Mouse (Mus musculus): ENCODE results near the gene Lrg1.

The Lrg1 gene

DNA sequence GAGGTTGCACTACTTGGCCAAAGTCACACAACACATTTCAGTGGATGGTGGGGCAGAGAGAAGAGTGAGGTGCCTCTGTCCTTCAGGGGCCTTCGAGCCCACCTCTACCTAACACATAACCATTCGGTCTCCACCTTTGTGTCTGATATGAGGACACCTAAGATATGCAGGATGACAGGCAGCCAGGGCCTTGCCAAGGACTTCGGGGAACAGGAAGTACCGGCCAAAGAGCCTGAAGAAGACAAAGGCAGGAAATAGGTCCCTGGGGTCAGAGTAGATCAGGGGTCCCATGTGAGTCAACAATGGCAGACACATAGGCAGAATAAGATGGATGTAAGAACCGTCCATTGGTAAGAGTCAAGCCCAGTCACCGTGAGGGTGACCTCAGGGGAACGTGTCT is 14.8 kb upstream of the Lrg1 start:
- DNase-seq (ENCODE audit: low spot score in 2 of 2) = no peak

DNA sequence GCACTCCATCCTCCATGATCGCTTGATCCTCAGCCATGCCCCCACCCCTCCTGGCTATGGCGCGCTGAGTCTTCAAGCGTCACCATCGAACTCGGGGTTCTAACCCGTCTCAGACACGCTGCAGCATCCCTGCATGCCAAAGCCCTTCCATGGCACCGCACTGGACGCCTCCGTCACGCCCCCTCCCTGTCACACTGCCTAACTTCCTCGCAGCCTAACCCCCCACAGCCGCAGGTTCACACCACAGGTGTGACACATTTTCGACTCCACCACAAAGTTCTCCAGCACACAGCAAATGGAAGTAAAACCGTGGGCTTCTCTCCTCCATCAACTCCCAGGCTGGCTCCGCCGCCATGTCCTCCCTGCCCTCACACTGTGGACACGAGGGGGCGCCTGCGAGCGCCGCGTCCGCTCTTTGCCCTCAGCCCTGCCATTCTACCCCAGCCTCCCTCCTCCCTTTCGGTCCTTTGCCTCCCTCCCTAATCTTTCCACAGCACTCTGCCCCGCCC is 12.7 kb upstream of the Lrg1 start:
- no peak for DNase-seq (ENCODE audit: low spot score in 2 of 2)

DNA sequence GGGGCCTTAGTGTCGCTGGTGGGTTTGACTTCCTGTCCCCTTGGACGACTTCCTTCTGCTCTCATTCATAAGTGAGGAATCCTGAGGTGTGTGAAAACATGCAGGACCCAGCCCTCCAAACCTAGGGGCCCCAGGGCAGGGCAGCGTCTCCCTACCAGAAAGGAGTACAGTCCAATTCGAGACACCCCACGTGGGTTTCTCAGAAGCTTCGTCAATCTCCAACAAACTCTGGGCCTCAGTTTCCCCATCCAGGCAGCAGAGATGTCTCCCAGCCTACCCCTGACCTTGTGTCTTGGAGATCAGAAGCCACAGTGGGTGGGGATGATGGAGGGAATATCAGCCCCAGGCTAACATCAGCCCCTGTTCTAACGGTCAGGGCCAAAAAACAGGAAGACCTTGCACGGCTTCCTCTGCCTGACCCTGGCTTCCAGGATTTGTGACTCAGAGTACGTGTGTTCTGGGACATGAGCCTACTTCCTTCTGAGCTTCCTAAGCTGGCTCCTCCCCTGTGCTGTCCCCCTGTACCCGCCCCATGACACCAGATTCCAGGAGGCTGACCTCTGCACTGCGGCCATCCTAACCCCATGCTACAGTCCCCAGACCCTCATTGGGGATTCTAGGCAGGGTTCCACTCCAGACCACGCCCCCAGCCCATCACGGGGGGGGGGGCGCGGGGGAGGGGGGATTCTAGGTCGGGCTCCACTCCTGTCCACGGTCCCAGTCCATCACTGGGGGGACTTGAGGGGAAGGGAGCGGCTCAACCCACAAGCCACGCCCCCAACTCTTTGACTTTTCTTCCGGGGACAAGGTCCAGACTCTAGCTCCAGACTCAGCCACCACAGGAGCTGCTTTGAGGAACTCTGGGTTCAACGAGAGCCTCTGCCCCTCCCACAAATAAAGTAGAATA is 11.9 kb upstream of the Lrg1 start:
- DNase-seq (ENCODE audit: low spot score in 2 of 2) = peak in 1 of 2 experiments; percentile 50

DNA sequence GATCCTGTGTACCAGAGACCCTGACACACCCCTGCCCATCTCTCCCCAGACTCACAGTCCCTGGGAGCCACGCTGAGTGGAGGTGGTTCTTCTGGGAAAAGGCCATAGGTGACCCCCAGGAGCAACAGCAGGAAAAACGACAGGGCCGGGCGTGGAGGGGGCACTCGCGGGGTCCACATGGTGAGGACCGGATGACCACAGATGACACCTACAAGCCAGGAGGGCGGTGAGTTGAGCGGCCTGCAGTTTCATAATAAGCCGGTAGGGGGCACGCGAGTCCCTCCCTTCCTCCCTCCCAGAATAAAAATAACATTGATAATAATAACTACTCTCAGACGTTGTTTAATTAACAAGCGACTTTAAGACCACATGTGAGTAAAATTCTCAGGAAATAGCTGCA is 10.9 kb upstream of the Lrg1 start:
- no peak for DNase-seq (ENCODE audit: low spot score in 2 of 2)

DNA sequence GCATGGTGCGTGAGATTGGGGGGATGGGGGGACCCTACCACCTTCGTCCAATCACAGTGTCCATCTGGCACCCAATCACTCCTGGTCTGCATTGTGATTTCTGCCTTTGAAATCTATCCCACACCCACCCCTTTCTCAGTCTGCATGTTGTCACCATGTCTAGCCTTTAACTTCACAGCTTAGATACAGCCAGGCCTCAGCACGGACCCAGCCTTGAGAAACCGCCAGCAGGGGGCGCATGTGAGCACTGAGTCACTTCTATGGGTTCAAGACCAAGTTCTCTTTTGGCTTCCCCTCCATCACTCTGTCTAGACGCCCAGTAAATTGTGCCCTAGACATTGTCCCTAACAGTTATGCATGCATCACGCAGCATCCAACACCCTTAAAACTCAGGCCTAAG is 10.0 kb upstream of the Lrg1 start:
- DNase-seq (ENCODE audit: low spot score in 2 of 2) = no peak

DNA sequence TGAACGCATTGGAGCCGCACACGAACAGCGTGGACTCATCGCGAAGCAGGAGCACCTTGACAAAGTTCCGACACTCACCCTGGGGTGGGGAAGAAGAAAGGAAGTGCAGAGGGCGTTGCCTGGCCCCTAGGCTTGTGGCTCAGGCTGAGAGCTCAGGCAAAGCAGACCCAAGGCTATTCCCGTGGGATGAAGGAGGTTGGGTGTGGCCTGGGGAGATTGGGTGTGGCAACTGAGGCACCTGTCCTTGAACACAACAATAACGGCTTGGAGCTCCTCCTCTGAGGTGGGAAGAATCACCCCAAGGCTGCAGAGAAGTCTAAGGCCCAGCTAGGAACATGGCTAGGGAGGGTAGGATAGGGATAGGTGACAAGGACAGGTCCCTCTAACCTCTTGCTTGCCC is 9.3 kb upstream of the Lrg1 start:
- no peak for DNase-seq (ENCODE audit: low spot score in 2 of 2)

DNA sequence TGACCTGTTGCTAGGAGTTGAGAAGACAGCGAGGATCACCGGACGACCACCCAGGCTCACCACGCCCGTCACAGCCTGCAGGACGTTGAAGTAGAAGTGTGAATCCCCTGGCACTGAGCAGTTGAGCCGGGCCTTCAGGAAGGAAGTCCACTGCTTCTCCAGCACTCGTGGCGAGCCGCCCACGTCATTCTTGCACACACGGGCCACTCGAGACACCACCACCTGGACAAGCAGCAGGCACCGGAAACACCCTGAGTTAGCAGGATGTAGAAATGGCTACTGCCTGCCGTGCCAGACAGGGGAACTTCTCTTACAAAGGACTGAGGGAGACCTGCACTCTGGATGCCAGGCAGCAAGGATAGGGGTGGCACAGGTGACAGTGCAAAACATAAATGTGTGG is 6.4 kb upstream of the Lrg1 start:
- no peak for DNase-seq (ENCODE audit: low spot score in 2 of 2)

DNA sequence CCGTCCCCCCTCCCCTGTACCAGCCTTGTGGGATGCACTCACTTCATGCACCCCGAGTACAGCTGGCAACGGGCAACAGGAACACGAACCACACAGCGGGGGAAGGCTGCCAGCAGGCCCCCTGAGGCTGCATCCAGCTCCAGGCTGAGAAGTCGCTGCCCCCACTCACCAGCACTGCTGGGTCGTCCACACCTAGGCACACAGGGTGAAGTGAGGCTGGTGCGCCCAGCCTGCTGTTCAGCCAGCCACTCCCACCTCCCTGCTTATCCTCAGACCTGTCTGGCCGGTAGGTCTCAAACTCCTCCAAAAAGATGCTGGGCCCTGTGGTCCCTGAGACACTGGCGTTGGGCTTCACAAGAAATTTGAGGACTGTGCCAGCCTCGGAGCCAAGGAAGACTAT is 4.4 kb upstream of the Lrg1 start:
- DNase-seq (ENCODE audit: low spot score in 2 of 2) = no peak

DNA sequence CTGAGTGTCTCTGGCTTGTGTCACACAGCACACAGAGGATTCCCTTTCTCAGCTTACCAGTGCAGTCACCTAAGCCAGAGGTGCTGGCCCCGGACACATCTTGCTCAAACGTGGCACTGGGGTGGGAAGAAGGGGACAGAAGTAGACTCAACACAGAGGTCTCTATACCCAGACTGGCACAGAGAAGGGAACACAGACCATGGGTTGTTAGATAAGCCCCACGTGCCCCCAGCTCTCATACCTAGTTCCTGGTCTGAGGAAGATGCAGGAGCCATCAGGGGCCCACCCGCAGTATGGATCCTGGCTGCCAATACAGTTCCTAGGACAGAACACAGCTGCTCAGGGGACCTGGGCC is 3.5 kb upstream of the Lrg1 start:
- no peak for DNase-seq (ENCODE audit: low spot score in 2 of 2)

DNA sequence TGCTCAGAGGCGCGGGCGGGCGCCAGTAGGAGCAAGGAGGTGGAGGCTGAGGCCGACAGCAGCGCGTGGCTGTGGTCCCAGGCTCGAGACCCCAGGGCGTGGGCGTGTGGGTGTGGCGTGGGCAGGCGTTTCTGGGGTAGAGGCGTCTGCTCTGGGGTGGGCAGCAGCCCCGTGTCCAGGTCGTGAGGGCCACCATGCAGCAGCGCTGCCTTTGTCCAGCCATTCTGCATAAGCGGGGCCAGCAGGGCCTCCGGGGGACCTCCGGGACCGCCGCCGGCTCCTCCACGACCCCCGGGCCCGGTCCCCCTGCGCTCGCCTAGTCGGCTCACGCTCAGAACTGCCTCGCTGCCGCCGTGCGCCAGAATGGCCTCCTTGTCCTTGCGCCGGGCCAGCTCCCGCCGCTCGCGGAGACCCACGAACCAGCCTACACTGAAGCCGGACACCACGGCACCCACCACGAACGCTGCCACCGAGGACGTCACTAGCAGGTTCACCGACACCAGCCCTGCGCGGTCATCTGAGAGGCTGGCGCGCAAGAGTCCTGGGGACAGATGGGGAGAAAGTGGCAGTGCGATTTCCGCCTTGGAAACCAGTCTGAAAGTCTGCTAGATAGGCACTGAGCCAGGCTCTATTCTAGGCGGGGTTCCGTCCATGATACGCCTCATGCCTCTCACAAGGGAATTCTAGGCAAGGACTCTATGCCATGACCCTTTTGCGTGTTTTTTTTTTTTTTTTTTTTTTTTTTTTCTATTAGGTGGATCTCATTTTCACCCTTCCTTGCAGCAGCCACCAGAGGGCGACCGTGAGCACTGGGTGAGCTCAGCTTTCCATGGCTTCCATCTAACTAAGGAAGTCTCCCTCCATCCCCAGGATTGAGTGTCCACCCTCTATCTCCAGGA is 2.8 kb upstream of the Lrg1 start:
- DNase-seq (ENCODE audit: low spot score in 2 of 2) = no peak

DNA sequence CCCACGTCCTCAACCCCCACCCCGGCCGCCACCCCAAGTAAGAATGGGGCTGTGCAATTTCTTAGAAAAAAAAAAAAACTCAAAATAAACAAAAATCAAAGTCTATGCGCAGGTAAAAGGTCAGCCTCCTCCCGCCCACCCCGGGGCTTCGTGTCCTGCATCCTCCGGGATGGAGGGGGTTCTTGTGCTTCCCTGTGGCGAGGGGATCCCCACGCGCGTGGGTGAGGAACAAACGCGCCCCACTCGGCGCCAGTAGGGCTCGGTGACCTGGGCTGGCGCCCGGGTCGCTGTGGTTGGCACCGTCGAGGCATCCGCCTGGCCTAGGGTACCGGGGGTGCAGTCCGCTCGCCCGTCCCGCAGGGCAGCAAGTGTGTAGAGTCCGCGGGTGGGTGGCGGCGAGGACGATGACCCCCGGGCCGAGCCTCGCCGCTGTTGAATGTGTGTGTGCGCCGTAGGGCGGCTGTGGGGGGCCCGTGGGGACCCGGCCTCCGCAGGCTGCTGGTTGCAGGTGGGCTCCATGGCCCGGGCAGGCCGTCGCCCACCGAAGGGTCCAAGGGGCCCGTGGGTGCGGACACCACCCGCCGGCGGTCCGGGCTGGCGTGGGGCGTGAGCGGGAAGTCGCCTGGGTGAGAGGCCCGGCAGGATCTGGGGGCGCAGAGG is 2.0 kb upstream of the Lrg1 start:
- DNase-seq (ENCODE audit: low spot score in 2 of 2) = no peak

DNA sequence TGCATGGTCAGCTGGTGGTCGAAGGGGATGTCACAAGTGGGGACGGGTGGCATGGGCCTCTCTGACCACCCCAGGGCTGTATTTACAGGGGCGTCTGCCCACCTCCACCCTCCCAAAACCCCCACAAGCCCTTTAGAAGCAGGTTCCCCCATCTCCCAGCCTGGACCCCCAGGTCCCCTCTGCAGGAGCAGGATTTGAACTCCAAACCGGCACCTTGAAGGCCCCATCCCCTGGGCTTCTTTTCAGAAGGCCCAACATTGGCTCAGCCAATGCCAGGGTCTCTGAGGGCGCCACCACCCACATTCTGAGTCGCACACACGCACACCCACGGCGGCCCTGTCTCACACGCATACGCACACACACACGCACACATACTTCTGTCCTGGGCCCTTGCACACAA is 1.4 kb upstream of the Lrg1 start:
- no peak for DNase-seq (ENCODE audit: low spot score in 2 of 2)

DNA sequence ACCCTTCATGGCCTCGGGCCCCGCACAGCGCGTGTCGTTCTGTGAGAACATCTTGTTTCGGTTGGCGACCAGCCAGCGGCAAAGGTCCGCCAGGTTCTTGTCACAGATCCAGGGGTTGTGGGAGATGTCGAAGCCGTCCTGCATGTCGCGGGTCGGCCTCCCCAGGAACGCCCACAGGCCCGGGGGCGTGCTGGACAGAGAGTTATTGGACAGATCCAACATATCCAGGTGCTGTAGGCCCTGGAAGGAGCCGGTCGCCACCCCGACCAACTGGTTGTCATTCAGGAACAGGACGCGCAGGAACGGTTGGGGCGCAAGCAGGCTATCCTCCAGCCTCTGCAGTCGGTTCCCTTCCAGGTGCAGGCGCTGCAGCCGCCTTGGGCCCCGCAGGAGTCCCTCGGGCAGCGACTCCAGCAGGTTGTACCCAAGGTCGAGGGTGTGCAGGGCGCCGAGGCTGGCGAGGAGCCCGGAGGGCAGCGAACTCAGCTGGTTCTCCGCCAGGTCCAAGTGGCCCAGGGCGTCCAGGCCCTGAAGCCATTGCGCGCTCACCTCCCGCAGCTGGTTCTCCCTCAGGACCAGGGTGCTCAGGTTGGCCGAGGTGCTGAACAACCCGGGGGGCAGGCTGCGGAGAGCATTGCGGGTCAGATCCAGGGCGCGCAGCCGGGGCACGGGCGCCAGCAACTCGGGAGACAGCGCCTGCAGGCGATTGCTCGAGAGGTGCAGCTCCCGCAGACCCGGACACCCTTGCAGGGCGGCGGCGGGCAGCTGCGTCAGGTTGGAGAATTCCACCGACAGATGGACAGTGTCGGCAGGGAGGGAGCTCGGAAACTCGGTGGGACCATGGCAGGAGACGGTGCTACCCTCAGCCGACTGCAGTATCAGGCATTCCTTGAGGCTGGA is 1.6 kb downstream of the Lrg1 start:
- DNase-seq (ENCODE audit: low spot score in 2 of 2) = no peak

DNA sequence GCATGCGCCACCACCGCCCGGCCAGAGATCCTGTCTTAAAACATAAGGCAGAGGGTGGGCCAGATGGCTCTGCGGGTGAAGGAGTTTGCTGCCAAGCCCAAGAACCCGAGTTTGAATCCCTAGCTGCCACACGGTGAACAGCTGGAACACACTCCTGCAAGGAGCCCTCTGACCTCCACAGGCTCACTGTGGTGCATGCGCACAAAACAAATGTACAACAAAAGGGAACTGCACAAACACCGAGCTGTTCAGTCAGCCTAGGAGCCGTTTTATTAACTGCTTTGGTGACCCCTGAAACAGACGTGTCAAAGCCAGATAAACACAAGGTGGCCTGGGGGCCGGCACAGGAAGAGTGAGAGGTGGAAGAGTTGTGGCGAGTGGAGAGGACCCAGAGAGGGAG is 2.4 kb downstream of the Lrg1 start:
- no peak for DNase-seq (ENCODE audit: low spot score in 2 of 2)

DNA sequence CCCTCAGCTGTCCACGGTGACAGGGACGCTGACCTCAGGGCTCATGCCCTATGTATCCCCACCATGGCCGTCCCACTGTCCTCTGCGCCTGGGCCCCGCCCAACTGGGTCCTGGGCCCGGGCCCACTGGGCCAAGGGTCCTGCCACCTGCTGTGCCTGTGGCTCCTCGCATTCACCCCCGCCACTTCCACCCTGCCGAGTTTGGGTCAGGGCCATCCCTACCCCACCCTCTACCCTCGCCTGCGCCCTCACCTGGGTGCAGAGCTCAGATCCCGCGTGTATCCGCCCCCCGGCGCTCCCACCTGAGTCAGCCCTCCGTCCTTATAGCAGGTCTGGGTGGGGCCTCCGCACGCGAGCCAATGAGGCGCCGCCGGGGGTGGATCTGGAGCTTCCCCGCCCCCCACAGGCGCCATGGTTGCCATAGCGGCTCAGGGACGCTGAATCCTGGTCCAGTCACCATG is 4.5 kb downstream of the Lrg1 start, which contains the start of gene Plin5:
Gene Plin5, minus strand, starts transcription at position 346 of the 460 bp plus-strand sequence.
- DNase-seq (ENCODE audit: low spot score in 2 of 2) = peak in 1 of 2 experiments; percentile 58

DNA sequence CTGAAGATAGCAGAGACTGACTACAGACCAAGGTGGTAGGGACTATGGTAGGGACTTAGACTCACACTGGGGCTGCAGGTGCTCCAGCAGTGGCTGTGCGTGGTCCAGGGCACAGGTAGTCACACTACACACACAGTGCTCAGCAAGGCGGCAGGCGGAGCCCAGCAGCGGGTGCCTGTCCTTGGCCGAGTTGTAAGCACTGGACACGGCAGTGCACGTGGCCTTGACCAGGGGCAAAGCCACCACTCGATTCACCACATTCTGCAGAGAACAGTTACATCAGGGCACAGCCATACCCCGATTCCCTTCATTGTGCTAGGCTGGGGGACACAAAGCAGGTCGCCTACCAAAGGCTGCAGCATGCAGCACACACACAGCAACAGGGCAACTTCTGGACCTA is 5.6 kb downstream of the Lrg1 start:
- DNase-seq (ENCODE audit: low spot score in 2 of 2) = no peak

DNA sequence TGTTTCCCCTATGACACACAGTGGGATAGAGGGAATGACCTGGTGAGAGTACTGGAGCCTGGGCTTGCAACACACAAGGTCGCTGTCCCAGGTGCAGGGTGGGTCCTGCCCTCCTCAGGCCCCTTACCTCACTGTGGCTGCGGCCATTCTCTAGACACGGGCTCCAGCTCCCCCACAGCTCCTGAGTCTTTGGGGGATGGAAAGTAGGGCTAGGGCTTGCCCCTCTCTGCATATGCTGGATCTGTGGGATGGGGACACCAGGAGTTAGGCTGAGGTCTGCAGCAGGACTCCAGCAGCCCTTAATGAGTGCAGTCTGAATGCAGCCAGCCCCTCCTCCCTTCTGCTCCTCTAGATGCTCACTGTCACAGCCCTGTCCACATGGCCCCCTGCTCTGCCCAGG is 9.1 kb downstream of the Lrg1 start:
- DNase-seq (ENCODE audit: low spot score in 2 of 2) = no peak

DNA sequence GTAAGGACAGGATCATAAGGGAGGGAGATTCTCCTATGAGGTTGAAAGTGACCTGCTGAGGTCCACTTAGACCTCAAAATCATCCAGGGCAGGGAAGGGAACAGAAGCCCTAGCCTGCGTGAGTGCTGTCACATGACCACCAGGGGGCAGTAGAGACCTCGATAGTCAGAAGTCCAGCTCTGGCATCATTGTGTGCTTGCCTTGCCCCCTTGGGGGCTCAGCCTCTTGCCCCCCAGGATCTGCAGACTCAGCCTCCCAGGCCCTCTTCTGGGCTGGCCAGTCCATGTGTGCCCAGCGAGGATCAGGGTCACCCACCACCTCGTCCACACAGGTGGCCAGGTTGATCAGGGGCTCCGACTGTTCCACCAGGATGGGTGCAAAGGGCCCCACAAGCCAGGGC is 9.9 kb downstream of the Lrg1 start:
- no peak for DNase-seq (ENCODE audit: low spot score in 2 of 2)

DNA sequence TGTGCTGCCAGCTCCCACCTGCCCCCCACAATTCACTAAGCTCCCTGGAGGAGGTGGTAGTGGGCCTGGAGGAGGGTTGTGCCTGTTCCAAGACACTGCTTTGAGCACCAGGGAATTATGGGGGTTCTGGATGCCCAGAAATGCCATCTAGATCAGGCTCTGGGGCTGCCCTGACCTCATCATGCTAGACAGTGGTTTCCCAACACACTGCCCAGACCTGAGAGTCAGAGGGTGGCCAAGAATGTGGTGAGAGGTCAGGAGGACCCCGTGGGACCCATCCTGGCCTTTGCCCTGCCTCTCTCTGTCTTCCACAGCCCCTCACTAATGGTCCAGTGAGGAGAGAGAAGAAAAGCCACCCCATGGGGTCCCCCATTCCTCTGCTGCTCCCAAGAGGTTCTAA is 10.8 kb downstream of the Lrg1 start:
- no peak for DNase-seq (ENCODE audit: low spot score in 2 of 2)

DNA sequence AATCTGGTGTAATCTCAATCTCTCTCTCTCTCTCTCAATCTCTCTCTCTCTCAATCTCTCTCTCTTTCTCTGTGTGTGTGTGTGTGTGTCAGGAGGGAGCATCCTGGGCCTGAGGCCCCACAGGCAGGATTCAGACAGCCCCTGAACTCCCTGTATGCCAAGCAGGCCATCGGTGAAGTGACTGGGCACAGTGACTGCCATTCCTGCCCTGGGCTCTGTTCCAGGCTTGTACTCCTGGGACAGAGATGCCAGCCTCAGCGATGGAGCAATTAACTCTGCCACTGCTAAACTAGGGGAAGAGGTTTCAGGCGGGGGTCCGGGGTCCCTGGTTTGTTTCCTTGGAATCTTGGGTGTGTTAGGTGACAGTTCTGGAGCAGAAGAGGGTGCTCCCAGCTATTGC is 11.2 kb downstream of the Lrg1 start:
- no peak for DNase-seq (ENCODE audit: low spot score in 2 of 2)

All from urinary bladder, adult 18-20 months (tissue).